Mouse (Mus musculus) urinary bladder, adult 18-20 months (tissue): ENCODE results near the gene Ccdc149.

Source experiments
- DNase-seq, 2 experiments: peaks; one replicate each; pipeline ENCODE4 v3.0.0; 2022; ENCODE audit warnings: low spot score in 2 of 2, mixed read lengths in 2 of 2

Gene Ccdc149

GRCm38 (mm10) chr5:52449187-52449586, 22.1 kb downstream of the Ccdc149 start:
- DNase-seq: no peak

- no peak for DNase-seq
These were observed 31.0 kb downstream of the Ccdc149 start for GRCm38 (mm10) chr5:52440278-52440677.

GRCm38 (mm10) chr5:52438946-52439345, 32.4 kb downstream of the Ccdc149 start:
- no peak for DNase-seq

- no peak for DNase-seq
These were observed 35.8 kb downstream of the Ccdc149 start for GRCm38 (mm10) chr5:52435533-52435932.

- DNase-seq: peak; percentile 1 to 9
These were observed 40.0 kb downstream of the Ccdc149 start for GRCm38 (mm10) chr5:52431276-52431844.

GRCm38 (mm10) chr5:52429731-52430480, 41.4 kb downstream of the Ccdc149 start:
- no peak for DNase-seq

GRCm38 (mm10) chr5:52428613-52429012, 42.7 kb downstream of the Ccdc149 start:
- DNase-seq: no peak

GRCm38 (mm10) chr5:52425819-52426218, 45.5 kb downstream of the Ccdc149 start:
- DNase-seq: no peak

- DNase-seq: no peak
These were observed 47.4 kb downstream of the Ccdc149 start for GRCm38 (mm10) chr5:52423893-52424292.

- DNase-seq: peak in 1 of 2 experiments; percentile 13
These were observed 54.8 kb downstream of the Ccdc149 start for GRCm38 (mm10) chr5:52416485-52416884.

- DNase-seq: no peak
These were observed 55.4 kb downstream of the Ccdc149 start for GRCm38 (mm10) chr5:52415917-52416316.

GRCm38 (mm10) chr5:52415193-52415592, 56.1 kb downstream of the Ccdc149 start:
- no peak for DNase-seq

- DNase-seq: no peak
These were observed 59.8 kb downstream of the Ccdc149 start for GRCm38 (mm10) chr5:52411567-52411966.

- no peak for DNase-seq
These were observed 61.1 kb downstream of the Ccdc149 start for GRCm38 (mm10) chr5:52410197-52410596.

- no peak for DNase-seq
These were observed 62.5 kb downstream of the Ccdc149 start for GRCm38 (mm10) chr5:52408668-52409315.

GRCm38 (mm10) chr5:52404373-52404772, 66.9 kb downstream of the Ccdc149 start:
- DNase-seq: no peak

- DNase-seq: no peak
These were observed 77.6 kb downstream of the Ccdc149 start for GRCm38 (mm10) chr5:52393756-52394155.

- DNase-seq: no peak
These were observed 79.8 kb downstream of the Ccdc149 start for GRCm38 (mm10) chr5:52391471-52391870.

- no peak for DNase-seq
These were observed 80.9 kb downstream of the Ccdc149 start for GRCm38 (mm10) chr5:52390381-52390780.

GRCm38 (mm10) chr5:52388092-52388749, 83.1 kb downstream of the Ccdc149 start:
- DNase-seq: no peak

GRCm38 (mm10) chr5:52386016-52386415, 85.3 kb downstream of the Ccdc149 start:
- no peak for DNase-seq

GRCm38 (mm10) chr5:52383748-52384147, 87.6 kb downstream of the Ccdc149 start:
- DNase-seq: no peak
